Mouse (Mus musculus): ENCODE measurements around the gene Castor2.

Gene Castor2

GRCm38 (mm10) chr5:134102720-134103119 lies 3.2 kb downstream of the Castor2 start:
- DNase-seq (ENCODE audit: low spot score): peak; percentile 23

GRCm38 (mm10) chr5:134105829-134106228 lies 6.3 kb downstream of the Castor2 start:
- DNase-seq (ENCODE audit: low spot score): peak; percentile 19

DNA sequence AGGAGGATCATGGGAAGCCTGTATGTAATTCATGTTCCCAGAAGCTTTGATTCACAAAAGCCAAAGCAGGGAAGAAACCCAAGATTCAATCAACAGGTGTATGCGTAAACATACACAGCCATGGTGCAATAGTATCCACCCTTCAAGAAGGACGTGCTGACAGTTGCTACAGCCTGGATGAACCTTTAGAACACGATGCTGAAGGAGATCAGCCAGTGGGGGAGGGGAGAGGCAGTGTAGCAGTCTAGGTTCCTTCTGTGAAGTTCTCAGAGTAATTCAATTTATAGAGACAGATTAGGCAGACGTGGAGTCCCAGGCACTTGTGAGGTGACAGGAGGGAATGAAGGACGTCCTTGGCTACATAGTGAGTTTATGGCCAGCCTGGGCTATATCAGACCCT lies 15.5 kb downstream of the Castor2 start:
- DNase-seq (ENCODE audit: low spot score): no peak

DNA sequence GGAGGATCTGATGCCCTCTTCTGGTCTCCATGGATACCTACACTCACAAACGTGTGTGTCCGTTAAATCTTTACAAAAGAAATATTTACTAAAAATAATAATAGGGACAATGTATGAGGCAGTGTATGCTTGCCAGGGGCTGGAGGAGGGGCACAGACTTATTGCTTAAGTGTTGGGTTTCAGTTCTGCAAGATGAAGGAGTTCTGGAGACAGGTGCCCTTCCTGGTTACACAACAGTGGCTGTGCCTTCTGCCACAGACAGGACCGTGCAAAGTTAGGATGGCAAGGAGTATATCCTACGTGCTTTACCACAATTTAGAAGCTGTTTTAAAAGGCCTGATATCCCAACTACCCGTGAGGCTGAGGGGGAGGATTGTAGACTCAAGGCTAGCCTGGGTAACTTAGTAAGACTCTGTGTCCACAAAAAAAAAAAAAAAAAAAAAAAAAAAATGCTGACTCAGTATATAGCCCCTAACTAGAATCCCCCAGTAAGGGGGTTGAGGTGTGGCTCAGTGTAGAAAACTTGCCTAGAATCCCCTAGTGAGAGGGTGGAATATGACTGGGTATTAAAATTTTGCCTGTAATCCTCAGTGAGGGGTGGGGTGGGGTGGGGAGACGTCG lies 16.2 kb downstream of the Castor2 start:
- DNase-seq (ENCODE audit: low spot score): no peak

DNA sequence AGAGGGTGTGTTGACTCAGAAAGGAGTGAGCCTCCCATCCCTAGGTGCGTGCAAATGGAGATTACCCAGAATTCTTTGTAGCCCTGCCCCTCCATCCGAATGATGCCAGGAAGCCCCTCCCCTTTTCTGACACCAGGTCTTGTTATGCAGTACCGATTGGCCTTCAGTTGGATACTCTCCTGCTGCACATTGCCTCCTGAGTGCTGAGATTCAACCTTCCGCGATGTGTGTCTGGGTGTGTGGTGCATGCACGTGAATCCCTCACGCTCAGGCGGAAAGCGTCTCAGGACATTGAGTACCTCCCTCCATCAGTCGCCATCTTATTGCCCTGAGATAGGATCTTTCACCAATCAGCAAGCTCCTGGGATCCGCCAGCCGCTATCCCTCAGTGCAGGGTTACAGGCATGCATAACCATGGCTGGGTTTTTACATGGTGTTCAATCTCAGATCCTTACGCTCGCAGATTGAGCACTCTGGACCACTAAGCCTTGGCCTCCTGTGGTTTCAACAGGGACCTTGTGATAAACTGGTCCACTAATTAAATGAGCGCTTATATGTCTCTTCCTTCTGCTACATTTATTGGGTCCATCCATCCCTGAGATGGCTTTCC lies 19.4 kb downstream of the Castor2 start:
- no peak for DNase-seq (ENCODE audit: low spot score)

GRCm38 (mm10) chr5:134119481-134120120 lies 20.1 kb downstream of the Castor2 start:
- DNase-seq (ENCODE audit: low spot score): no peak

- DNase-seq (ENCODE audit: low spot score): no peak
These were observed 20.6 kb downstream of the Castor2 start for GRCm38 (mm10) chr5:134120135-134120534.

- no peak for DNase-seq (ENCODE audit: low spot score)
These were observed 21.8 kb downstream of the Castor2 start for GRCm38 (mm10) chr5:134121138-134121892.

DNA sequence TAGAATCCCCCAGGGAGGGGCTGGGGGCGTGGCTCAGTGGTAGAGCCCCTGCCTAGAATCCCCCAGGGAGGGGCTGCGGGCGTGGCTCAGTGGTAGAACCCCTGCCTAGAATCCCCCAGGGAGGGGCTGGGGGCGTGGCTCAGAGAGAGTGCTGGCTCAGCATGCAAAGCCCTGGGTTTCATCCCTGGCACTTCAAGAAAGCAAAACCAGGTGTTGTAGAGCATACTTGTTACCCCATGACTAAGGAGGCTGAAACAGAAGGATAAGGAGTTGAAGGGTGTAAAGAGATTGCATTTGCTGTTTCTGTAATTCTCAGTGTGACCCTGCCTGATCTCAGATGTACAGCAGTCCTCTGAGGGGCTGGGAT lies 22.4 kb downstream of the Castor2 start:
- no peak for DNase-seq (ENCODE audit: low spot score)

DNA sequence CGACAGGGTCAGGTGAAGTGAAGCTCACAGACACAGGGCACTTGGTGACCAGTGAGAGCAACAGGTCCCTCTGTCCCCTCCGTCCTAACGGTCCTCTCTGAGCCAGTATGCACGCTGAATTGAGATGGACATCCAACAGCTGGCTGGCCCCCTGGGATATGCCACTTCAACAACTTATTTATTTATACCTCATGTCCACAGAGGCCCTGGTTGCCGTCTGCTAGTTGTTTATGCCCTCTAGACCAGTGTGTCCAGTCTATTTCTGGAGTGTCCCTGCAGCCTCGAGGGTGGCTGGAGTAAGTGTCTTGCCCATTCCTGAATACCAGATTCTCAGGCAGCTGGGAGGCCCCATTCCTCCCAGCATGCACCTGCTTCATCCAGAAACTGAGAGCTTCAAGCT lies 24.3 kb downstream of the Castor2 start:
- no peak for DNase-seq (ENCODE audit: low spot score)

- no peak for DNase-seq (ENCODE audit: low spot score)
These were observed 26.7 kb downstream of the Castor2 start for GRCm38 (mm10) chr5:134126232-134126631.

GRCm38 (mm10) chr5:134131586-134131985 lies 32.1 kb downstream of the Castor2 start:
- DNase-seq (ENCODE audit: low spot score): no peak

- DNase-seq (ENCODE audit: low spot score): no peak
These were observed 36.5 kb downstream of the Castor2 start for GRCm38 (mm10) chr5:134136022-134136421.

DNA sequence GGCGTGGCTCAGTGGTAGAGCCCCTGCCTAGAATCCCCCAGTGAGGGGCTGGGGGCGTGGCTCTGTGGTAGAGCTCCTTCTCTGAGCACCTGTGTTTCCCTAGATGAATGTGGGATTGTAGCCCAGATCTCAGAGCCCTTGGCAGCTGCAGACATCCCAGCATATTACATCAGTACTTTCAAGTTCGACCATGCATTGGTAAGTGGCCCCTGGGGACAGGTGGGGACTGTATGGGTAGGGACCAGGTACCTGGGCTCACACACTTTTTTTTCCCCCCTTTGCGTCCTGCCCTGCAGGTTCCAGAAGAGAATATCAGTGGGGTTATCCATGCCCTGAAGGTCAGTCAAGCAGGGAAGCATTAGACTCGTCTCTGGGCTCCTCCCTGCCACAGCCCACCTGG lies 38.4 kb downstream of the Castor2 start:
- no peak for DNase-seq (ENCODE audit: low spot score)

DNA sequence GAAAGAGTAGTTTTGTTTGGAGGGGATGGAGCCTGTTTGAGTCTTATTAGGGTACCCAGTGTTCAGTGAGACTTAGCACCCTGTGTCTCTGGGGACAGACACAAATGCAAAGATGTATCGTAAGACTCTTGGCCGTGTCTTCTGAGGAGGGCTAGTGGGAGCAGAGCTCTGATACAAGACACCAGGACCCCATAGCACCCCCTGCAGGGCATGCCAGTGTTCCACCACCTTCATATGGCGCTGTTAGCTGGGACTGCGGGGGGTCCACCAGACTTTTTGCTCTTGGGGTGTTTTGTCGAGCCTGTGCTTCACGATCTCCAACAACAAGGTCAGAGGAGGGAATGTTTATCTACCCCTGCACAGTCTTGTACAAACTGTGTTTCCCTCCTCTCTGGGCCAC lies 39.9 kb downstream of the Castor2 start:
- no peak for DNase-seq (ENCODE audit: low spot score)

DNA sequence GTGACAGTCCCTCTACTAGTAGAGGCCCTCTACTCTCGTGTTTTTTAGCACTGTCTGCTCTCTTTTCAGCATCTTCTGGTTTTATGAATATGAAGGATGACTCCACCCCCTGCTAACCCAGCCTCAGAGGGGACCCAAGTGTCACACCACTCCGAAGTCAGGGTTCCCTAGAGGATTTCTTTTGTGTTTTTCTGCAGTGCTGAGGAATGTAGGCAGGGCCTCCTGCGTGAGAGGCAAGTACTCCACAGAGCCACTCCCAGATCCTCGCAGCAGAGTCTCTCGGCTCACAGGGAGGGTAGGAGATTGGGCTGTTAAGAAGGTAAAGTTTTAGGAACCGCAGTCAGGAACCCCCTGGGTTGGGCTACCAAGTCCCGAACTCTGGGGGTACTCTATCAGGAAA lies 41.7 kb downstream of the Castor2 start:
- no peak for DNase-seq (ENCODE audit: low spot score)

DNA sequence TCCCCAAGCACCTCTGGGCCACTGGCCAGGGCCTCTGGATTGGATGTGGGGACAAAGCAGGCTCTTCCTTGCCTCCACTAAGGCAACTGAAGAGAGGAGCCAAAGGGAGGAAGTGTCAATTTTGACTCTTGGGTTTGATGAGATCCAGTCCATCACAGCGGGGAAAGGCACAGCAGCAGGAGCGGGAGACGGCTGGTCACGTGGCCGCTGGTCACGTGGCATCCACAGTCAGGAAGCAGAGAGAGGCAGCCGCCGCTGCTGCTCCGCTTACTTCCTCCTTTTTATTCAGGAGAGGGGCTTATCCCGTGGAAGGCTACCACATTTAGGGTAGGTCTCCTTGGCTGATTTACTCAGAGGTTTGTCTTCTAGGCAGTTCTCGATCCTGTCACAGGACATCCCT lies 42.9 kb downstream of the Castor2 start:
- DNase-seq (ENCODE audit: low spot score): no peak

- DNase-seq (ENCODE audit: low spot score): no peak
These were observed 45.5 kb downstream of the Castor2 start for GRCm38 (mm10) chr5:134144986-134145385.

- DNase-seq (ENCODE audit: low spot score): no peak
These were observed 47.8 kb downstream of the Castor2 start for GRCm38 (mm10) chr5:134147194-134147753.

GRCm38 (mm10) chr5:134148153-134148552 lies 48.6 kb downstream of the Castor2 start:
- no peak for DNase-seq (ENCODE audit: low spot score)

DNA sequence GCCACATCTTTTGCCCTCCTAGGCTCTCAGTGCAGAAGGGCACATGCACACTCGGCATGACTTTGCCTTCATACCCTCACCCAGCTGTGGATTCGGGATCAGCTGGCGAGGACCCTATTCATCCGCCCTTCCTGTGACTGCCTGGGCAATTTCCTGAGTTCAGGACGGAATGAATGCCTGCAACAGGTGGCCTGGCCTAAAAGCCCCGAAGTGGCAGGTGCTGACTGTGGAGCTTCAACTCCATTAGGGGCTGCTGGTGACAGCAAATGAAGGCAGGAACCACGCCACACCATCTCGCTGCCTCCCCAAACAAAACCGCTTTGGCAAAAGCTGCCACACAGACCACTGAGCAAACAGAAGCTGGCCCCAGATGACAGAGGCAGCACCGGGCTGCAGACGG lies 52.4 kb downstream of the Castor2 start:
- DNase-seq (ENCODE audit: low spot score): no peak

- no peak for DNase-seq (ENCODE audit: low spot score)
These were observed 56.5 kb downstream of the Castor2 start for GRCm38 (mm10) chr5:134155916-134156466.

Data from yolk sac, embryonic 10.5 days (tissue).